Mouse (Mus musculus) G1E (cell line): ENCODE results near the gene Zkscan3. TPM values are rescaled to one million over a fixed set of nuclear protein-coding genes. Genes with fewer than 3 reads are reported as not detected.

Source experiments
- ATAC-seq: 2 replicates; pipeline ENCODE4 v1.8.0; 2016; ENCODE audit warnings: mild to moderate bottlenecking; ENCODE audit not compliant: insufficient number of reproducible peaks, poor library complexity, low FRiP score, severe bottlenecking; ENCODE audit errors: extremely low read depth
- DNase-seq: peaks from one replicate; pipeline ENCODE4 v3.0.0; 2012; ENCODE audit warnings: low spot score
- H3K27me3 ChIP-seq: 2 replicates; pipeline ENCODE4 v1.6.1; 2012; ENCODE audit warnings: mild to moderate bottlenecking, low read length, inconsistent platforms; ENCODE audit not compliant: insufficient read depth
- H3K36me3 ChIP-seq: replicated peaks from 2 replicates; pipeline ENCODE3; 2012; ENCODE audit warnings: mild to moderate bottlenecking, inconsistent platforms
- H3K4me1 ChIP-seq: 2 replicates; pipeline ENCODE4 v1.6.1; 2012; ENCODE audit warnings: low read depth, low read length, inconsistent platforms, mixed read lengths; ENCODE audit not compliant: insufficient read depth
- H3K4me3 ChIP-seq: 2 replicates; pipeline ENCODE4 v1.5.1; 2012; ENCODE audit warnings: low read depth, mild to moderate bottlenecking, inconsistent platforms, low read length, moderate library complexity, mixed read lengths
- H3K9me3 ChIP-seq: replicated peaks from 2 replicates; pipeline ENCODE4 v1.6.1; 2012; ENCODE audit warnings: inconsistent platforms
- CTCF ChIP-seq: IDR thresholded peaks from 2 replicates; pipeline ENCODE4 v1.5.1; 2012; ENCODE audit warnings: low read depth, low read length, inconsistent platforms, mixed read lengths
- GATA1 ChIP-seq: IDR thresholded peaks from 2 replicates; pipeline ENCODE4 v1.6.1; 2012; ENCODE audit warnings: borderline replicate concordance, low read length, inconsistent platforms, mixed read lengths
- GATA2 ChIP-seq: IDR thresholded peaks from 2 replicates; pipeline ENCODE4 v1.6.1; 2012; ENCODE audit warnings: low read depth, low read length, inconsistent platforms, borderline replicate concordance
- POLR2AphosphoS5 ChIP-seq: IDR thresholded peaks from 2 replicates; pipeline ENCODE4 v1.6.1; 2012; ENCODE audit warnings: low read depth, low read length, inconsistent platforms; ENCODE audit not compliant: insufficient replicate concordance
- TAL1 ChIP-seq: conservative IDR thresholded peaks from 2 replicates; pipeline ENCODE4 v1.6.1; 2012; ENCODE audit warnings: low read depth, low read length, inconsistent platforms, mixed read lengths
- polyA plus RNA-seq: library from polyadenylated mRNA; stranded (reverse); fragments of >175 nt; gene quantifications from 2 replicates; pipeline ENCODE4 v1.2.3, GENCODE M21; 2012
- total RNA-seq, 2 experiments: library from RNA; stranded (forward) in 1 of 2; stranded (reverse) in 1 of 2; fragments of 200-1000 nt in 1 of 2; fragments of >200 nt in 1 of 2; fragmentation: Nextera tagmentation in 1 of 2; gene quantifications; 2 replicates each; pipeline ENCODE4 v1.2.3; 2014 to 2017

Gene Zkscan3
- total and polyA plus RNA-seq, 3 experiments, result 5.5 to 78.1 (median 59.3) TPM

DNA sequence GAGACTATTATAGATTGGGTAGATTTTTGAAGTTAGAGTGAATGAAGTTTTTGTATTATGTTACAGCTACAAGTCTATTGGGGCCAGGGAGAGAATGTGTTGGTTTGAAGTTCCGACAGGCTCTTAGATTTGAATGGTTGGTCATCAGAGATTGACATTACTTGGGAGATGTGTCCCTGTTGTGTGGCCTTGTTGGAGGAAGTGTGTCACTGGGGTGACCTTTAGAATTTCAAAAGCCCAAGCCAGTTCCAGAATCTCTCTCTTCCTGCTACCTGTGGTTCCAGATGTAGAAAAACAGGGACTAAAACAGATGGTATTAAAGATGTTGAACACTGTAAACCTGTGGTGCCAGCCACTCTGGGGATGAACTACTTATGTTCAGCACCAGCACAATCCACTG is 25.1 kb upstream of the Zkscan3 start:
- no peak for TF ChIP-seq TAL1
- Histone ChIP-seq H3K4me3 (no peak overlapping the region), H3K36me3 (no peaks in the 10 kb centered on the region), H3K9me3 (no peaks in the 10 kb centered on the region), H3K27me3 (no peaks in the 10 kb centered on the region), H3K4me1 (no peaks in the 10 kb centered on the region)
- ATAC-seq, result no peak
- DNase-seq, result no peak

DNA sequence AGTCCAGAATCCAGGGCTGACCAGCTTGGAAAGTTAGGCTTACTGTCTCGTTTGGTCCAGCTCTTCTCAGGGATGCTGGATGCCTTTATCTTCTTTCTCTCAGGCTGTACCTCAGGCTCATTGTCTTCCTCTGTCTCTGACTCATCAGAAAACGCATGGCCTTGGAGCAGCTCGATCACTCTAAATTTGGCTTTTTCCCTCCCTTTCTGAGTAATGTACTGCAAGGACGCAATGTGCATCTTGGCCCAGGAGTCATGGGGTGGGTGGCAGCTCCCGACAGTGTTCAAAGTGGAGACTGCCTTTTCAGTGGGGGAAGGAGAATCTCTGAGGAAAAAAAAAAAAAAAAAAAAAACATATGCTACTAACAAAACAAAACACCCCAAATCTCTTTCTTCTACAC is 20.7 kb upstream of the Zkscan3 start:
- Histone ChIP-seq H3K27me3 (0 out of 2 replicates have a peak, but pooled peaks cover 2% of the 10 kb centered on the region), H3K4me1 (no peaks in the 10 kb centered on the region), H3K9me3 (no peaks in the 10 kb centered on the region), H3K4me3 (no peak overlapping the region), H3K36me3 (no peaks in the 10 kb centered on the region)
- TF ChIP-seq GATA2 (no peak), CTCF (no peak), TAL1 (no peak), POLR2AphosphoS5 (no peak), GATA1 (no peak)
- DNase-seq (no peak), ATAC-seq (no peak)

DNA sequence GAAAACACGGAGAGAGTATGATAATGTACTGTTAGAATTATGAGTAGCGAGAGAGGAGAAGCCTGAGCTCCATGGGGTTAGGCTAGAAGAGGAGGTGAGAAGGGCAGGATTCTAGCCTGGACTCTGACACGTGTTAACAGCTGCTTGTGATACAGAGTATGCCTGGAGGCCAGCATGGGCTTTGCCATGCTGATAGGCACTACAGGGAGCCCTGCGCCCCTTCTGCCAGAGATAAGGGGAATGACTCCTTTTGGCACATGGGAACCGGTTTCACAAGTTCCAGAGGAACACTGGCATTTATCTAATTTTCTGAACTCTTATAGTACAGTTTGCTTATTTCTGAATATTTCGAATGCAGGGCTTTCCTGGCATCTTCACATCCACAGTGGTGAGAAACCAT is 16.3 kb upstream of the Zkscan3 start:
- peaks cover 12% of the 10 kb centered on the region; the same call in 1 of the 2 replicates for H3K4me1 ChIP-seq
- 0 out of 2 replicates have a peak, but pooled peaks cover 2% of the 10 kb centered on the region for H3K27me3 ChIP-seq
- ATAC-seq (no peak), DNase-seq (no peak)
- no peak for TF ChIP-seq CTCF
- no peak for TF ChIP-seq POLR2AphosphoS5
- no peak for TF ChIP-seq GATA2
- TF ChIP-seq TAL1, result no peak
- no peak for TF ChIP-seq GATA1
- H3K36me3 ChIP-seq, result no peaks in the 10 kb centered on the region
- H3K4me3 ChIP-seq, result no peak overlapping the region
- H3K9me3 ChIP-seq, result no peaks in the 10 kb centered on the region

- no peak for DNase-seq
Observed at GRCm38 (mm10) chr13:21417298-21418010, 14.9 kb upstream of the Zkscan3 start.

DNA sequence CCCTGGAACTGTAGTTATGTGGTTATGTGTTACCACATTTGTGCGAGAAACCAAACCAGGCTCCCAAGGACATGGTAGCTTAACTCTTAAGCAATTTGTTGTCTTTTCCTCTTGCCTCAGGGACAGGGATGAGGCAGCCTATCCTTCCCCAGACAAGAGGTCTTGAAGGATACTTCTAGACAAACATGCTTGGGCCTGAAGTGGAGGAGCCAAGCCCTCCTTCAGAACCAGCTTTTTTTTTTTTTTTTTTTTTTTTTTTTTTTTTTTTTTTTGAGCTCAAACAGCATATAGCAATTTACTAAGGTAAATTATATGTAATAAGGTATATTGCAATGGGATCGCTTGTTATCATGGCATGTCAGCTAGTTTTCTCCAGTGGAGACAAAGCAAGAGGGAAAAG is 13.2 kb upstream of the Zkscan3 start:
- H3K4me1 ChIP-seq, result peaks cover 12% of the 10 kb centered on the region; the same call in 1 of the 2 replicates
- DNase-seq (no peak), ATAC-seq (no peak)
- TF ChIP-seq GATA1 (no peak), GATA2 (no peak), CTCF (no peak), TAL1 (no peak), POLR2AphosphoS5 (no peak)
- H3K4me3 ChIP-seq, result no peak overlapping the region
- 0 out of 2 replicates have a peak, but pooled peaks cover 2% of the 10 kb centered on the region for H3K27me3 ChIP-seq
- no peaks in the 10 kb centered on the region for H3K36me3 ChIP-seq
- no peaks in the 10 kb centered on the region for H3K9me3 ChIP-seq

More at GRCm38 (mm10) chr13:21417298-21418010, 14.9 kb upstream of the Zkscan3 start:
- ATAC-seq, result no peak
- Histone ChIP-seq H3K27me3 (0 out of 2 replicates have a peak, but pooled peaks cover 2% of the 10 kb centered on the region), H3K9me3 (no peaks in the 10 kb centered on the region), H3K36me3 (no peaks in the 10 kb centered on the region), H3K4me3 (no peak overlapping the region), H3K4me1 (peaks cover 12% of the 10 kb centered on the region; the same call in 1 of the 2 replicates)
- TF ChIP-seq POLR2AphosphoS5 (no peak), CTCF (no peak), TAL1 (no peak), GATA1 (no peak), GATA2 (no peak)

- DNase-seq (no peak), ATAC-seq (no peak)
- peaks cover 12% of the 10 kb centered on the region; the same call in 1 of the 2 replicates for H3K4me1 ChIP-seq
- H3K27me3 ChIP-seq, result 0 out of 2 replicates have a peak, but pooled peaks cover 2% of the 10 kb centered on the region
- H3K9me3 ChIP-seq, result no peaks in the 10 kb centered on the region
- H3K4me3 ChIP-seq, result no peak overlapping the region
- TF ChIP-seq GATA2, result no peak
- no peak for TF ChIP-seq GATA1
- TF ChIP-seq TAL1, result no peak
- no peak for TF ChIP-seq CTCF
- no peak for TF ChIP-seq POLR2AphosphoS5
- no peaks in the 10 kb centered on the region for H3K36me3 ChIP-seq
Observed at GRCm38 (mm10) chr13:21415266-21415665, 12.7 kb upstream of the Zkscan3 start.
